Mouse (Mus musculus) midbrain, embryonic 14.5 days (tissue): ENCODE measurements around the gene Diras1. TPM values are rescaled to one million over a fixed set of nuclear protein-coding genes. Genes with fewer than 3 reads are reported as not detected.
"Not testable (repeated sequence)": the region's sequence is repeated elsewhere in the genome, so short reads cannot be mapped to it uniquely, and the experiment has no call there.

ENCODE experiments used
- ATAC-seq: fragments of 200-750 bp; cut with Nextera tagmentation; 2 replicates; pipeline ENCODE4 v1.8.0; 2017; ENCODE audit warnings: moderate number of reproducible peaks, moderate library complexity; ENCODE audit not compliant: low FRiP score, low TSS enrichment
- DNase-seq: peaks from one replicate; pipeline ENCODE4 v3.0.0-alpha.2; 2015
- H3K27ac ChIP-seq: fragments of 300-500 bp; sonication (generic); replicated peaks from 2 replicates; pipeline ENCODE4 v1.5.1; 2014; ENCODE audit warnings: mild to moderate bottlenecking, low read depth, low read length, moderate library complexity
- H3K27me3 ChIP-seq: fragments of 300-500 bp; sonication (generic); 2 replicates; pipeline ENCODE4 v1.6.1; 2014; ENCODE audit warnings: low read length, control low read depth, mixed read lengths; ENCODE audit not compliant: control insufficient read depth, insufficient read depth
- H3K36me3 ChIP-seq: fragments of 300-500 bp; sonication (generic); 2 replicates; pipeline ENCODE4 v1.6.1; 2014; ENCODE audit warnings: low read length, control low read depth; ENCODE audit not compliant: control insufficient read depth, insufficient read depth
- H3K4me1 ChIP-seq: fragments of 300-500 bp; sonication (generic); 2 replicates; pipeline ENCODE4 v1.6.1; 2014; ENCODE audit warnings: mild to moderate bottlenecking, antibody characterized with exemption, low read length, control low read depth; ENCODE audit not compliant: control insufficient read depth, insufficient read depth
- H3K4me2 ChIP-seq: fragments of 300-500 bp; sonication (generic); 2 replicates; pipeline ENCODE4 v1.6.1; 2014; ENCODE audit warnings: mild to moderate bottlenecking, low read length, moderate library complexity
- H3K4me3 ChIP-seq: fragments of 300-500 bp; sonication (generic); replicated peaks from 2 replicates; pipeline ENCODE4 v1.5.1; 2014; ENCODE audit warnings: low read depth, low read length
- H3K9ac ChIP-seq: fragments of 300-500 bp; sonication (generic); replicated peaks from 2 replicates; pipeline ENCODE4 v1.6.1; 2014; ENCODE audit warnings: mild to moderate bottlenecking, low read length, moderate library complexity
- H3K9me3 ChIP-seq: fragments of 300-500 bp; sonication (generic); 2 replicates; pipeline ENCODE4 v1.6.1; 2016; ENCODE audit warnings: low read length, control low read depth, mixed read lengths; ENCODE audit not compliant: control insufficient read depth
- WGBS: fragments of 180-500 bp; shearing (Covaris S2); extraction: QIAGEN DNeasy Blood & Tissue Kit; methylation state at CpG from one replicate; pipeline ENCODE4 v1.1.7; 2014; 5-methylcytosine and 5-hydroxymethylcytosine counted together
- polyA plus RNA-seq: library from polyadenylated mRNA; unstranded; fragments of >200 nt; fragmentation: Nextera tagmentation; extraction: Ambion mirVana; gene quantifications from 2 replicates; pipeline ENCODE4 v1.2.1, GENCODE M21; 2014

Diras1 gene
- polyA plus RNA-seq, 1 experiment from 2014 or later, result 24.0 TPM

GRCm38 (mm10) chr10:81058896-81059295 is 33.4 kb upstream of the Diras1 start:
- WGBS, result 87% methylated on average over 6 of the region's 6 CpGs
- no peak for ATAC-seq

GRCm38 (mm10) chr10:81057406-81058130 is 32.1 kb upstream of the Diras1 start:
- Histone ChIP-seq H3K4me3 (no peak overlapping the region), H3K9ac (no peak overlapping the region; the same call in 1 of the 2 replicates)
- WGBS, result 95% methylated on average over 23 of the region's 23 CpGs

More at GRCm38 (mm10) chr10:81058896-81059295, 33.4 kb upstream of the Diras1 start:
- no peak overlapping the region for H3K27ac ChIP-seq
- no peaks in the 10 kb centered on the region for H3K9me3 ChIP-seq
- peaks cover 11% of the 10 kb centered on the region for H3K4me1 ChIP-seq
- peak overlapping the region; percentile 91 for H3K4me2 ChIP-seq
- no peak for DNase-seq
- peak overlapping the region; percentile 79 for H3K4me3 ChIP-seq
- H3K36me3 ChIP-seq, result 0 out of 2 replicates have a peak, but pooled peaks cover 11% of the 10 kb centered on the region
- H3K9ac ChIP-seq, result peak overlapping the region; percentile 80; the same call in 1 of the 2 replicates
- no peaks in the 10 kb centered on the region for H3K27me3 ChIP-seq

GRCm38 (mm10) chr10:81055802-81056340 is 30.4 kb upstream of the Diras1 start:
- not testable (repeated sequence) for H3K27ac ChIP-seq, H3K27me3 ChIP-seq, DNase-seq, H3K4me3 ChIP-seq, ATAC-seq, H3K4me2 ChIP-seq, H3K9me3 ChIP-seq, H3K9ac ChIP-seq
- Histone ChIP-seq H3K36me3 (peaks cover 30% of the 10 kb centered on the region), H3K4me1 (peaks cover 11% of the 10 kb centered on the region)
- WGBS, result 84% methylated on average over 11 of the region's 11 CpGs

More at GRCm38 (mm10) chr10:81057406-81058130, 32.1 kb upstream of the Diras1 start:
- ATAC-seq (no peak), DNase-seq (no peak)
- H3K36me3 ChIP-seq, result peaks cover 13% of the 10 kb centered on the region; the same call in 1 of the 2 replicates
- no peaks in the 10 kb centered on the region for H3K9me3 ChIP-seq
- H3K27me3 ChIP-seq, result no peaks in the 10 kb centered on the region
- no peak overlapping the region for H3K4me2 ChIP-seq
- H3K27ac ChIP-seq, result no peak overlapping the region
- H3K4me1 ChIP-seq, result peaks cover 11% of the 10 kb centered on the region

GRCm38 (mm10) chr10:81055169-81055568 is 29.7 kb upstream of the Diras1 start:
- H3K9me3 ChIP-seq, result no peaks in the 10 kb centered on the region
- no peak overlapping the region for H3K9ac ChIP-seq
- peaks cover 11% of the 10 kb centered on the region for H3K4me1 ChIP-seq
- peaks cover 37% of the 10 kb centered on the region for H3K36me3 ChIP-seq
- H3K4me3 ChIP-seq, result no peak overlapping the region
- no peak overlapping the region for H3K4me2 ChIP-seq
- H3K27ac ChIP-seq, result no peak overlapping the region
- ATAC-seq, result no peak
- H3K27me3 ChIP-seq, result no peaks in the 10 kb centered on the region
- 91% methylated on average over 6 of the region's 6 CpGs for WGBS
- no peak for DNase-seq

GRCm38 (mm10) chr10:81052577-81052976 is 27.1 kb upstream of the Diras1 start:
- Histone ChIP-seq H3K4me3 (no peak overlapping the region), H3K36me3 (peaks cover 62% of the 10 kb centered on the region), H3K27ac (no peak overlapping the region), H3K4me1 (no peaks in the 10 kb centered on the region), H3K9me3 (no peaks in the 10 kb centered on the region), H3K4me2 (no peak overlapping the region), H3K27me3 (no peaks in the 10 kb centered on the region), H3K9ac (no peak overlapping the region)
- DNase-seq (no peak), ATAC-seq (no peak)
- WGBS, result 90% methylated on average over 5 of the region's 5 CpGs

- ATAC-seq (no peak), DNase-seq (no peak)
- H3K4me2 ChIP-seq, result no peak overlapping the region
- no peaks in the 10 kb centered on the region for H3K9me3 ChIP-seq
- WGBS, result 94% methylated on average over 6 of the region's 6 CpGs
- H3K27me3 ChIP-seq, result no peaks in the 10 kb centered on the region
- peaks cover 73% of the 10 kb centered on the region for H3K36me3 ChIP-seq
- no peak overlapping the region for H3K9ac ChIP-seq
- H3K4me1 ChIP-seq, result no peaks in the 10 kb centered on the region
- no peak overlapping the region for H3K4me3 ChIP-seq
- no peak overlapping the region for H3K27ac ChIP-seq
Measured at GRCm38 (mm10) chr10:81051133-81051532, 25.7 kb upstream of the Diras1 start.

- H3K4me3 ChIP-seq, result no peak overlapping the region
- 86% methylated on average over 4 of the region's 4 CpGs for WGBS
Measured at GRCm38 (mm10) chr10:81050645-81051044, 25.2 kb upstream of the Diras1 start.

GRCm38 (mm10) chr10:81045246-81045645 is 19.8 kb upstream of the Diras1 start:
- DNase-seq, result not testable (repeated sequence)
- 97% methylated on average over 14 of the region's 14 CpGs for WGBS

More at GRCm38 (mm10) chr10:81050645-81051044, 25.2 kb upstream of the Diras1 start:
- H3K36me3 ChIP-seq, result peaks cover 78% of the 10 kb centered on the region
- H3K4me2 ChIP-seq, result no peak overlapping the region
- DNase-seq (peak; percentile 43), ATAC-seq (no peak)
- no peaks in the 10 kb centered on the region for H3K27me3 ChIP-seq
- no peak overlapping the region for H3K27ac ChIP-seq
- no peaks in the 10 kb centered on the region for H3K4me1 ChIP-seq
- no peaks in the 10 kb centered on the region for H3K9me3 ChIP-seq
- no peak overlapping the region for H3K9ac ChIP-seq

More at GRCm38 (mm10) chr10:81045246-81045645, 19.8 kb upstream of the Diras1 start:
- not testable (repeated sequence) for H3K27me3 ChIP-seq, H3K9ac ChIP-seq, H3K9me3 ChIP-seq, H3K27ac ChIP-seq, H3K4me1 ChIP-seq, H3K4me2 ChIP-seq, ATAC-seq, H3K4me3 ChIP-seq
- peaks cover 80% of the 10 kb centered on the region for H3K36me3 ChIP-seq
